Mouse (Mus musculus): ENCODE measurements around the gene Klf3. TPM values are rescaled to one million over a fixed set of nuclear protein-coding genes. Genes with fewer than 3 reads are reported as not detected.
A peak's percentile ranks its signal among the peaks of the same experiment; 100 is the strongest.

Gene Klf3
- total RNA-seq, 2 experiments from 2014 or later, result 87.3 to 91.7 TPM

DNA sequence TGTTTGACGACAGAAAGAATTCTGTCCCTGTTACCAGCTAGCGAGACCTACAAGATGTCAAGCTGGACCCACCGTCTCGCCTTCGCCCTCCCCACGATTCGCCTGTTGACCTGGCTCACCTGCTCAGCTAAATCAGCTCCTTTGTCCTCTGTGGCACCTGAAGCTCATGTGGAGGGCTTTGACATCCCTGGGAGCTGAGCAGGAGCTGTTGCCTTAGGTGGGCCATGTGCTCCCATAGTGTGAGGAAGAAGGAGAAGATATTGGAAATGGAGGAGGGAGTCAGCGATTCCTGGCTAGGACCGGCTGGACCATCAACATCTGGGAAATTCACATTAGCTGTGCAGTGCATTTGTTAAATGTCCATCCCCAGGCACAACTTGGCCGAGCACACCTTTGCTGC lies 26.4 kb downstream of the Klf3 start:
- DNase-seq (ENCODE audit: low spot score in 2 of 2), result no peak

DNA sequence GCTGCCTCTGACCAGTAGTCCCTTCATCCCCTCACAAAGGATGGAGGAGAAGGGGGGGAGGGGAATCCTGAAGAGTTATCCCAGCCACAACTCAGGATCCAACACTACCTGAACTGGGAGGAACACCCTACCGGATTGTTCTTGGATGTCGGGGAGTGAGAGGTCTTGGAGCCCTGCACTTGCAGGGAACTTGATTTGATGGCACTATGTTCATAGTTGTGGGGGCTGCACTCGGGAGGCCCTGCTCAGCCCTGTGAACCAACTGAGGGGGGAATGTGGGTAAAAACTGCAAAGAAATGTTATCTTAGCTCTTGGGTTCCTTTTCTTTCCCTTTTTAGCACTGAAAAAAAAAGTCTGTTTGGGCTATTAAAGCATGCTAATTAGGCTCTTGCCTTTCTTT lies 27.6 kb downstream of the Klf3 start:
- no peak for DNase-seq (ENCODE audit: low spot score in 2 of 2)

DNA sequence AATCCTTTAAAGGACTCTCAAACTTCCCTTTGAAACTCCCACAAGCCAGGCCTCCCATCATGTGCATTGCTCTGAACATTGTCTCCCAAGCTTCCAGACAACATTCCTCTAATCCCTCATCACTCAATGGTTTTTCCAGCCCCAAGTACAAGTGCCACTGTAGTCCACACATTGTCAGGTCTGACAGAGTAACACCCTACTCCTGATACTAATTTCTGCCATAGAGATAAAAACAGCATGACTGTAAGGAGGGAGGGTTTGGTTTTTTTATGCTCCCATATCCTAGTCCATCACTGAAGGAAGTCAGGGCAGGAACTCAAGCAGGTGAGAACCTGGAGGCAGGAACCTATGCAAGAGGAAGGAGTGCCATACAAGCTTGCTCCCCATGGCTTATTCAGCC lies 30.2 kb downstream of the Klf3 start:
- no peak for DNase-seq (ENCODE audit: low spot score in 2 of 2)

DNA sequence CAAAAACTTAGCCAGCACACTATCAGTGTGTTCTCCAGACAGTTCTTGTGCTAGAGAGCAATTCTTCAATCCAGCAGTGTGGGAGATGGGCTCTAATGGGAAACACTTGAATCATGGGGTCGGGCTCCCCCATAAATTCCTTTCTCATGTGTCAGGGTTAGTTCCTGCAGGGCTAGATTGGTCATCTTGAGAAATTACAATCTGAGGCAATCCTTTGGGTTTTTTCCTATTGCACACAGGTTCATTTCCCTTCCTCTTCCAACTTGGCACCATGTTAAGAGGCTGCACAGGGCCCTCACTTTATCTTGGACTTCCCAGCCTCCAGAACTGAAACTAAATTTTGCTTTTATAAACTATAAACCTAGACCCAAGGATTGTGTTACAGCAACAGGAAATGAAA lies 31.0 kb downstream of the Klf3 start:
- DNase-seq (ENCODE audit: low spot score in 2 of 2), result no peak

DNA sequence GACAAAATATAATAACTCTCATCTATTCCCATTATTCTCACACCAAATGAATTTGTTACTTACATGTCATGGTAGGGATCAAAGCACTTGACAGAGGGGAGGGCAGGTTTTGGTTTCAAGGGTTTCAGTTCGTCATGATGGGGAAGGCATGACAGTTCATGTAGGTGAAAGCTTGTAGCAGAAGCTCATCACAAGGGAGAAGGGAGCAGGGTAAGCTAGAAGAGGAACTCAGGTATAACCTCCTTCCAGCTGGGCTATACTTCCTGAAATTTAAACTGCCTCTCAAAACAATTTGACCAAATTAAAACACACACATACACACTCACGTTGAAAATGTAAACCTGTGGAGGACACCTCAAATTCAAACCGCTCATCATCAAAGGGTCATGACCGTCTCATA lies 32.1 kb downstream of the Klf3 start:
- no peak for DNase-seq (ENCODE audit: low spot score in 2 of 2)

DNA sequence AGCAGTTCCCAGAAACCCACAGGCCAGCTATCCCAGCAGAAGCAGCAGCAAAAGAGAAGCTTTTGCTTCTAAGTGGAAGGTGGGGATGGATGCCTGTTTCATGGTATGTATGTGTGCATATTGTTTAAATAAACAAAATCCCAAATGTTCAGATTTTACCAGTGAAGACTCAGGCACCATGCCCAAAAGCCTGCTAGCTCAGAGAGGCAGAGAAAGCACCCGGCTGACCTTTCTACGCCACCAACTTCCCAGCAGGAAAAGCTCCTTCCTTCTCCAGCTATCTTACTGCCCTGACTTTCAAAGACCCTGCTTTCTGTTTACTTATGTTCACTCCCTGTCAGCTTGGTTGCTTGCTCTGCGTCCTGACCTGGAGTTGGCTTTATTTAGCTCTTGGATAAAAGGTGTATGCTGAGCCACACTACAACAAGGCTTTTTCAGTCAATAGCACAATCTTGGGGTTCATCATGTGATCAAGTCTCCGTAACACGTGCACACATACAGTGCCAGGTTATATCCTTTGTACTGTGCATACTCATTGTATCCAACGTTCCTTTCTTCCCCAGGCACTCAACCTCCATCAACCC lies 35.9 kb downstream of the Klf3 start:
- DNase-seq (ENCODE audit: low spot score in 2 of 2), result no peak

DNA sequence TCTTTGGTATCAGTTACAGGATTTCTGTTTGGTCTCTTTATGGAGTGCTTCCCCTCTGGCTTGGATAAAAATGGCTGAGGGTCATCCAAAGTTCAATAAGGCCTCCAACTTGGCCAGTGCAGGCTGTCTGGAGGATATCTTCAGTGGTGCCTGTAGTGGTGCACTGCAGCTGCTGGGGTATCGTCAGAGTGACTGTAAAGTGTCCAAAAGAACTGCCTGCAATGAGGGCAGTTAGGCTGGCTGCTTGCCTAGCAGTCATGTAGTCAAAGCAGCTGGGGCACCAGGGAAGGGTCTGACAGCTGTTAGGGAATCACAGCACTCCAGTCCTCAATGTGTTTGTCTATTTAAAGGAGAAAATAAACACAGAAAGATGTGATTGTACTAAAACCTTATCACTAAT lies 36.9 kb downstream of the Klf3 start:
- no peak for DNase-seq (ENCODE audit: low spot score in 2 of 2)

DNA sequence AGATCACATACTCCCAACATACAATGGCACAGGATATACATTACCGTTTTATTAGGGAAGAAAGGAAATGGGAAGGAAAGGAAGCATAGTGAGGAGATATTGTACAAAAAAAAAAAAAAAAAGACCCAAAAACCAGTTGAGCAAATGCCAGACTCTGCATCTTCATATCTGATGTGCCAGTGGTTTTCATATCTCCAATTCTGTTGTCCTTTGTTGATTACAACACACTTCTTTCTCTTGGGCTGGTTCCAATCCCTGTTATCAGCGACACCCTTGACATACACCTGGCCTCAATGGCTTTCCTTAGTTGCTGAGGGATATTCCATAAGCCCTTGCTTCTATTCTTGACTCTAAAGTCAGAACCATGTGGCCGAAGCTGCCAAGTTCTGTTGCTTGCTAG lies 41.4 kb downstream of the Klf3 start:
- no peak for DNase-seq (ENCODE audit: low spot score in 2 of 2)

DNA sequence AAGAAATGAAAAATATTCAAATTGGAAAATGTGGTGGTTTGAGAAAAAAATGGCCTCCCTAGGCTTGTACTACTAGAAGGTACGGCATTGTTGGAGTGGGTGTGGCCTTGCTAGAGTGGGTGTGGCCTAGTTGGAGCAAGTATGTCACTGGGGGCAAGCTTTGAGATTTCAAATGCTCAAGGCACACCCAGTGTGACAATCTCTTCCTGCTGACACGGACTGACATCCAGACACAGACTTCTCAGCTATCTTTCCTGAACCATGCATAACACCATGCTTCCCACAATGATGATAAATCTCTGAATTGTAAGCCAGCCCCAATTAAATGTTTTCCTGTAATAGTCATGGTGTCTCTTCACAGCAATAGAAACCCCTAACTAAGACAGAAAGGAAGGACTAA lies 44.1 kb downstream of the Klf3 start:
- DNase-seq (ENCODE audit: low spot score in 2 of 2), result no peak

DNA sequence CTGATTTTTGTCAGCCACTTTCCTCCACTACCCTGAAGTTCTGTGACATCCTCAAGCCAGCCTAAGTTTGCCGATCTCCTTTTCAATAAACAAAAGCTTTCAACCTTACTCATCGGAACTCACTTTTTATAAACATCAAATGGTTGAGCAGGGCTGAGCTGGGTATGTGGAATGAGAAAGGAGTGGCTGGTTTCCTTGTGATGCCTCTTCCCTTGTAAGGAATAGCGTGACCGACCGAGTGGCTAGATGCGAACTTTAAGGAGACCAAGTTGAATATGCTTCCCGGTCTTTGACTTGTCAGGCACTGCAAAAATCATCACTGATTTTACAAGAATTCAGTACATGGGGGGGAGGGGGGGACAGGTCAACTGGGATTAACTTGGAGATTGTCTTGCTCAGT lies 46.7 kb downstream of the Klf3 start:
- no peak for DNase-seq (ENCODE audit: low spot score in 2 of 2)

DNA sequence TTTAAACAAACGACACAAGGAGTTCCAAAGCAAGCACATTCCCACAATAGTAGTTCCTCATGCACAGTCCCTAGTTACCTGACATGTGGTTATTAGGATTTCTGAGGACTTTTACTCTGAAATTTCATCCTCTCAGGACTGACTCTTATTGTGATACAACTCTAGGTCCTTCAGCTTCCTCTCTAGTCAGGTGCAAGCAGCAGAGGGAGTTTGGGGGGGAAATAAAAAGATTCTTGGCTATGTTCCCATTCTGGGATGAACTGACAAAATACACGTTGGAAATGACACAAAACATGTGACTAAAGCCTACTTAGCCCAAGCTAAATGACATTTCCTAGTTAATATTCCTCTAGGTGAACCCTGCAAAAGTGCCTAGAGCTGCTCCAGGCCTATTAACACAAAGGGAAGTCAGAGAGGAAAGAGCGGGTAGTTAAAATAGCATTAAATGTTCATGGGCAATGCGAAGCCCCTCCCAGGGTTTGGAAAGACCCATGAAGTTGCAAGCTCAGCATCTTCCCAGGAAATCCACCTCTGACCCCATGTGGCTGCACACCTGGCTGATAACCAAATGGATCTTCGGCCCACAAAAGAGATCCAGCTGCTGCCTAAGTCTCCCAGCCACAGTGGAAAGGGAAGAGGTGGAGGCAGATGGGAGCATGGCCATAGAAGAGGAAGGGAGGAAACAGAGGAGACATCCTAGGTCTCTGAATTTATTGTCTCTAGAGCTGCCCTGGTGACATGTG lies 49.6 kb downstream of the Klf3 start:
- no peak for DNase-seq (ENCODE audit: low spot score in 2 of 2)

DNA sequence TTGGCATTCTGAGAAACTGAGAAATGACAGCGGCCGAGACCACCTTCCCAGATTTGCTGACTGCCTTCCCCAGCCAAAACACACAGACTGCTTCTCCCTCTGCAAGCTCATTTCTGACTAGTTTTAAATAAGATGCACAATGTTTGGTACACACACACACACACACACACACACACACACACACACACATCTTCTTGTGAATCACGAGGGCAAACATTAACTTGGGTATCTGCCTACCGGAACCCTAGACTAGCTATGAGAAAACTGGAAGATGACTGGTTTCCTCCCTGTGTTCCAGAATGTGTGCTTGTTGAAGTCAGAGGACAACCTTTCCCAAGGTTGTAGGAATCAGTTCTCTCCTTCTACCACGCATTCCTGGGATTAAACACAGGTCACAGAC lies 50.2 kb downstream of the Klf3 start:
- no peak for DNase-seq (ENCODE audit: low spot score in 2 of 2)

DNA sequence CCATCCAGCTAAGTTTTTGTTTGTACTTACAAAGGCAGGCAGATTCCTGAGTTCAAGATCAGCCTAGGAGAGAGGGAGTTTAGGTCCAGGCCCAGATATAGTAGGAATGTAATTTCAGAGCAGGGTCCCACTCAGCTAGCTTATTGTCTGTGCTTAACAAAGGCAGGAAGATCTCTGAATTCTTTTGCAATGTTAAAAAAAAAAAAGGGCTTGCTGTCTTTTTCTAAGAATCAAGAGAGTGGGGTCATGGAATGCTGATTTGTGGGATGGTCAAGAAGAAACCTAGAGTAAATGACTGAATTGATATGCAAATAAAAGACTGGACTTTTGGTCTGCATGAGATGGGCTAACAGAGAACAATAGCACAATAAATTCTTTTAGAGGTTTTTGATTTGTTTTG lies 52.0 kb downstream of the Klf3 start:
- DNase-seq (ENCODE audit: low spot score in 2 of 2), result no peak

DNA sequence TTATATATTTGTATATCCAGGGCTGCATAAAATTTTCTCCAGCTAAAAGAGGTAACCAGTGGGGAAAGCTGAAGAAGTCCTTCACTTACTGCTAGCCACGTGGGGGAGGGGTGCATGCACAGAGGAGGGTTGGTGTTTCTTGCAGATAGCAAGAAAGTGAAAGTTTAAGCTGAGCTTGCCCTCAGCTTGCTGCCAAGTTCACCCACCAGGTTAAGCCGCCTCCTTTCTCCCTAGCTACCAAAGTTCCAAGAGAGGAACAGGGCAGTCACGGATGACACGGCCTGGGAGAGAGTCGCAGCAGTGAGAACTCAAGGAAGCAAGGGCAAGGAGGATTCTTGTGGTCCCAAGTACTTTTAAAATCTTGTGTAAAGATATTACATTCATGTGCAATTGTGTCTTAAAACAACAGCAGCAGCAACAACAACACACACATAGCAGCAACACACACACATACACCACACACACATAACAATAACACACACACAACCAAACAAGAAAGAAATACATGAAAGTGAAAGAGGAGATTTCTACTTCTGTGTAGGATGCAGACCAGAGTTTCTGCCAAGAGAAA lies 57.8 kb downstream of the Klf3 start:
- no peak for DNase-seq (ENCODE audit: low spot score in 2 of 2)

DNA sequence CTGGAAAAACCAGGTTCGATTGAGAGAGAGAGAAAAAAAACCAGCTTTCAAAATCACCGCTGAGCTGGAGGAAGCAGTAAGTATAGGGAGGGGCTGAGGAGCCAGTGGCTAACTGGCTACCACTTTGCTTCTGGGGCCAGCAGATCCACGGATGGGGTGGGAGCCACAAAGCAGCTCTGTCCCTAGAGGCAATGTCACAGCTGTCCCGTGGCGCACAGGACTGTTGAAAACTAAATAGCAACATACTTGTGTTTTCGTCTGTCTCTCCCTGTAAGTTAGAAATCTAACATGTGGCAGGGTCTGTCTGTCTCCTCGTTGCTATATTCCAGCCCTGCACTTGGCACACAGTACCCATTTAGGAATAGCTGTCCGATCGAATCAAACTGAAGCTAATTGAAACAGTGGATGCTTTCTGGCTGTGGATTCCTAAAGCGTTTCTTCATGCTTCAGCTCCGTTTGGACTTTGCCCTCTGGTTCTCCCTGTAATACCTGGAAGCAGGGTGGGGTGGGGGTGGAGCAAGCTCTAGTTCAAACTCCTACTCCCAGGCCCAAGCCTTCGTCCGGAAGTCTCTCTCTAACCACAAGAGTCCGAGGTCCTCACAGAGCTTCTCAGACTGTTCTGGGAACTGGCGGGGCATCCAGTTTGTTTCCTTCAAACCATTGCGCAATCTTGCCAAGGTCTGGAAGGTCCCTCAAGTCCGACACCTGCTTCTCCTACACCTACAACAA lies 58.4 kb downstream of the Klf3 start:
- no peak for DNase-seq (ENCODE audit: low spot score in 2 of 2)

DNA sequence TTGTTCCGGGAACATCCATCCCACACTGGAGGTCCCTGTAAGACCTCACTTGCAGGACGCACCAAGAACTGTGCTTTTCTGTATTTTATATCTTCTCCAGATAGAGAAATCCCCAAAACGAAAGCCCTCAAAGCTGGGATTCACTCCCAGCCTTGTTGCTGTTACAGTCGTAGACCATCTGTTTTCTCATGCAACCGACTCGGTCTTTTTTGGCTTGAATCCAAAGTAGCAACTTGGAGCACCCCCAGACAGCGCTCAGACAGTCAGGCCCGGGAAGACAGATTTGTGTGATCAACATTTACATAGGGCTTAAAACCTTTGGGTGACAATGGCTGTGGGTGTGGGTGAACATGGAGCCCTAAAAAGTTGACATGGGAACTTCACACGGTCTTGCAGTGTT lies 59.1 kb downstream of the Klf3 start:
- no peak for DNase-seq (ENCODE audit: low spot score in 2 of 2)

DNA sequence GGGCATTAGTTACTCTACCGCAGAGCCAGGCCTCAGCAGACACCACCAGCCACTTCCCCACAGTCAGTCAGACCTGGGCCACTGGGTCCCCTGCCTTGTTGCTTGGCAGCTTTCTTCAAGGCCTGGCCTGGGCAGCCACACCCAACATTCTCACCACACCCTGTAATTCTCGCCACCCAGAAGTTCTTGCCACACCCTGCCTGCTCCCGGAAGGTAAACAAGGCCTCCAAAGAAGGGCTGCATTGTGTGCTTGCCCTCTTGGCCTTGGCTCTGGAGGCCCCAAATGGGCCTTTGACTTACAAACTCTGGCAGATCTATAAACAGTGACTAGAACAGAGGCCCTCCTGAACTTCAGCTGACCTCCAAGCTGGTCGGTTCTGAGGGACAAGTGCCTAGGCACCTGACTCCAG lies 61.5 kb downstream of the Klf3 start:
- no peak for DNase-seq (ENCODE audit: low spot score in 2 of 2)

DNA sequence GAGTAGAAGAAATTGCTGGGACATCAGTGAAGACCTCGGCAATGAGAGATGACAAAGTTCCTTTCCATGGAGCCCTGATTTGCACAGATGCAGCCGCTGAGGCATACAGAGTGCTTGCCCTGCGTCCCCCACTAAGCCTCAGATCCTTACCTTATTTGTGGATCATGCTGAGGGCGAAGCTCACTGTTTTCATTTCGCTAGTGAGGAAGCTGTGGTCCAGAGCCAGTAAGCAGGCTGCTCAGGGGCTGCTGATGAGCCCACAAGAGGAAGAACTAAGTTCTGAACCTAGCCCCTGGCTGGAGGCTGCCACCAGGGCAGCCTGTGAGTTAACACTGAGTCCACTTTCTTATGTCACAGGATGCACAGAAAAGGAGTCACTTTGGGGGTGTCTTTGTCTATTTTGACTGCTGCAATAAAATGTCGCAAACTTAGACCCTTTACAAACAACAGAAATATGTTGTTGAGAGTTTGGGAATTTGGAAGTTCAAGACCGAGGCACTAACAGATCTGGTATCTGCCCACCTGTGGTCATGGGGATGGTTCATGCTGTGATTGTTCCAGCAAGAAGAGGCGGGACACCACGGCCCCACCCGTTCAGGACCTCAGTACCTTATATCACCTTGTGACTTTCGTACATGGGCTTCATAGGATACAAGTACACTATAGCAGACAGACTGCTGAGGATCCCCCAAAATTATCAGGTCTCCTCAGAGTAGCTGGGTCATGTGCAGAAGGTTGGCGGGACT lies 62.2 kb downstream of the Klf3 start:
- DNase-seq (ENCODE audit: low spot score in 2 of 2), result no peak

DNA sequence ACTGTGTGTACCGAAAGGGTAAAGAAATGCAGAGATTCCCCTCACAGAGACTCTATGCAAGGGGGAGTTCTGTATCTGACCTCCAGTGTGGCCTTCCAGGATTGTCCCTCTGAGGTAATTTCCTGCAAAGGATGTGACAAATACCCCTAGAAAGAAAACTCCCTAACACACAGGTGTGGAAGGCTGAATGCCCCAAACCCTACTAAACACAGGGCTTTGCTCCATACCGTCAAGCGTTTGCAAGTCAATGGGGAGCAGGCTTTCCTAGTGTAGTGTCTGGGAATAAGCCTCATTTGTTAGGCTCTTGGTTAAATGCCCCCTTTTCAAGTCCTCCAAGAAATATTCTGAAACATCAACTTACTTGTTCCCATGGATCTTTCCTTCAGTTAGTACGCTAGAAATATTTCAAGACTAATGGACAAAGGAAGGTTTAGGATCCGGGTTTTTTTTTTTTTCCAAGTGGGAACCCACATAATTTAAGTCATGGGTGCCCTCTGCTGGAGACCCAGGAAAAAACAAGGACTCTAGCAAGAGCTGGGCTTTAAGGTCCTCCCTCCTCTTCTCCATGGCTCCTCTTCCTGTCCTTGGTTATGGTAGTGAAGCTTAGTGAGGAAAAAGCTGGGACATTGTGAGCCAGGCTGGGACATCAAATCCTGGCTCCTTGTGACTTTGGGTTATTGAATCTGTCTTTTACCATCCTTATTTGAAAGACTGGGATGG lies 63.3 kb downstream of the Klf3 start:
- peak; percentile 37 to 66 for DNase-seq (ENCODE audit: low spot score in 2 of 2)

DNA sequence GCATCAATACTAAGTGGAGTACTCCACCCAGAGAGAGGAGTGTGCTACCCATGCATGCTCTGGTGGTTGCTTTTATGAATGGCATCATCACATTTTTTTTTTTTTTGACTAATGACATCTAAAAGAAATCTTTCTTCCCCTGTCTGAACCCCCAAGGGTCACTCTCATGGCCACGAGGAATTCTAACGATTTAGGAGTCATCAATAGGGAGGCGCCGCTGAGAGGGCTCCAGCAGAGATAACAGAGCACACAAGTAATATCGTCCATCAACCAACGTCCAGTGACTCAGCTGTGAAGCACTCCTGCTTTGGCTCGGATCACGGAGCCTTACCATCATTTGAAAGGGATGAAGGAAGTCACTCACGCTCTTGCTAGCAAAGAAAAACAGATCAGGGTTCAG lies 63.9 kb downstream of the Klf3 start:
- no peak for DNase-seq (ENCODE audit: low spot score in 2 of 2)

DNA sequence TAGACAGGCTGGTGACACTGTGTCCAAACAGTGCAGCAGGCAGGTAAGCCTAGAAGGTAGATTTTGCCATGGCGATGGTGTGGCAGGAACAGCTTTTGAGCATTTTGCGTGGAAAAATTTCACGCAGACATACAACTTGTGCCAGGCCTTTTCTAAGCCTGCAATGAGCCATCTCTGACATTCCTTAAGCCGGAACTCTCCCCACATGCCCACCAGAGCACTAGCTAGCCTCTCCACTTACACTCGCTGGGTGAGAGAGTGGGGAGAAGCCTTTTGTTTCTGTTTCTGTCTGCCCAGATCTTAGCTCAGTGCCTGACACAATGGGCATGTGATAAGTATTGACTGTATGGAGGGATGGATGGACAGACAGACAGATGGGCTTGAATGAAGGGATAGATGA lies 64.4 kb downstream of the Klf3 start:
- no peak for DNase-seq (ENCODE audit: low spot score in 2 of 2)
